Mouse (Mus musculus): ENCODE results near the gene Edem1. TPM values are rescaled to one million over a fixed set of nuclear protein-coding genes. Genes with fewer than 3 reads are reported as not detected.

Edem1 gene
- polyA plus RNA-seq, 1 experiment from 2014 or later: 19.2 TPM

DNA sequence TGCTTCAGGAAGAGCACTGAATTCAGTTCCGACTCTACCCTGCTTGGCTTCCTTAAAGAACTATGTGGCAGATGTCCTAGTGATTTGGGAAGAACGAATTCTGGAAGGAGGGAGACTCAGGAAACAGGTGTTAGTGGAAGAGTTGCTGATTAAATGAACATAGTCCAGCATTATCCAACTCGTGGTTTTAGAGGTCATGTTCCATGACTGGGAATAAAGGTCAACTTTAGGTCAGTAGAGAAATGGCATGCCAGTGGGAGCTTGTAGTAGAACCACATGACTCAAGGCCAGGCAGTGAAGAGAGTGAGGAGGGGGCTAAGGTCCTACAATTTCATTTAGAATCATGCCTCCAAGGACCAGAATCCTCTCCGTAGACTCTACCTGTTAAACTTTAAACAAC lies 57.9 kb downstream of the Edem1 start:
- Histone ChIP-seq H3K9me3 (0 out of 2 replicates have a peak, but pooled peaks cover under 1% of the 10 kb centered on the region), H3K4me1 (no peaks in the 10 kb centered on the region)
- 82% methylated on average over 4 of the region's 4 CpGs for WGBS

DNA sequence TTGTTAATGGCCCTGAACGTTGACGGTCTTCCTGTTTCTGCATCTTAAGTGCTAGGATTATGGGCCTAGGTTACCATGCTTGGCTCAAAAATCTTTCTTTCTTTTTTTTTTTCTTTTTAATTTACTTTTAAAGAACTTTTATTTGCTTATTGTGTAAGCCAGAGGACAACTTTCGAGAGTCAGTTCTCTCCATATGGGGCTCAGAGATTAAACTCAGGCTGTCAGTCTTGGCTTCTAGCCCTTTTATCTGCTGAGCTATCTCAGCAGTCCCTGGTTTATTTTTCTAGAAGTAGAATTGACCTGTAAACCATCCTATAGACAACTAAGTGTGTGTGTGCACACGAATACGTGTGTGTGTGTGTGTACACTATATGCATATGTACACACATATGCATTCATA lies 64.1 kb downstream of the Edem1 start:
- H3K27ac ChIP-seq: no peak overlapping the region
- H3K9ac ChIP-seq: no peak overlapping the region
- no peak for ATAC-seq (ENCODE audit: low FRiP score)
- no peaks in the 10 kb centered on the region for H3K4me1 ChIP-seq
- no peaks in the 10 kb centered on the region for H3K27me3 ChIP-seq
- no peak overlapping the region for H3K4me2 ChIP-seq
- WGBS: 85% methylated on average over 5 of the region's 5 CpGs
- no peaks in the 10 kb centered on the region for H3K36me3 ChIP-seq (replicated peaks)
- H3K4me3 ChIP-seq (replicated peaks): no peak overlapping the region
- H3K9me3 ChIP-seq: no peaks in the 10 kb centered on the region

More for the DNA sequence above, 57.9 kb downstream of the Edem1 start:
- Histone ChIP-seq H3K27ac (no peak overlapping the region), H3K4me2 (no peak overlapping the region), H3K27me3 (no peaks in the 10 kb centered on the region), H3K36me3 (replicated peaks) (no peaks in the 10 kb centered on the region), H3K4me3 (replicated peaks) (no peak overlapping the region), H3K9ac (no peak overlapping the region)
- ATAC-seq (ENCODE audit: low FRiP score): no peak

DNA sequence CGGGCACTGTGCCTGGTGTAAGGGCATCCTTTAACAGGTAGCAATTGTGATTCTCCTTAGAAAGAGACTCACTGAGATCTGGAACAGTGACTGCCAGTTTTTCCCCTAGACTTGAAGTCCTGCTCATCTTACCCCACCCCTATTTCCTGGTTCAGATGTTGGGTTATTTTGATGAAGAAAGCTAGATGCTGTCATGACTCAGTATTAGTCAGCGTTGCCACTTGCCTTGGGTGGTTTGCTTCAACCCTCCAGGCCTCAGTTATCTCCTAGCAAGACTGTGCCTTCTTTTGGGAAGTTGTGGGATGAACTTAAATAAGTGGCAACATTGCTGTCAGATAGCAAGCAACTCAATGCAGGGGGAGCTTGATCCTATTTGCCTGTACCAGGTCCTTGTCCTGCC lies 66.7 kb downstream of the Edem1 start:
- Histone ChIP-seq H3K9me3 (no peaks in the 10 kb centered on the region), H3K27ac (no peak overlapping the region), H3K36me3 (replicated peaks) (no peaks in the 10 kb centered on the region), H3K27me3 (no peaks in the 10 kb centered on the region), H3K4me1 (no peaks in the 10 kb centered on the region), H3K9ac (no peak overlapping the region), H3K4me2 (no peak overlapping the region), H3K4me3 (replicated peaks) (no peak overlapping the region)
- no peak for ATAC-seq (ENCODE audit: low FRiP score)
- 85% methylated on average over 2 of the region's 2 CpGs for WGBS

DNA sequence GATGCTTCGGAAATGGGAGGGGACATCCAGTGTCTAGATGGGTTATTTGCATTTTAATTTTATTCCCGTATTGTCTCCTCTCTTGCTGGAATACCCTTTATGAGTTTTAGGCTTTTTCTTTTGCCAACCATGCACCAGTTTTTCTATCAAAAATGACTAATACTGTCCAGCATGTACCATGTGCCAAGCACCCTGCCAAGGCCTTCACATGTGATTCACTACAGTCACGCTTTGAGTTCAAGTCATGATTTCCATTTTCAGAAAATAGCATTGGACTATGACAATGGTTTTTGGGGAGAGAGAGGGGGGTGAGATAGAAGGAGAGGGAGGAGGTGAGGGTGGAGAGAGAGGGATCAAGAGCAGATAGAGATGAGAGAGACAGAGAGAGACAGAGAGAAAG lies 67.5 kb downstream of the Edem1 start:
- ATAC-seq (ENCODE audit: low FRiP score): no peak
- Histone ChIP-seq H3K4me3 (replicated peaks) (no peak overlapping the region), H3K36me3 (replicated peaks) (no peaks in the 10 kb centered on the region), H3K4me1 (no peaks in the 10 kb centered on the region), H3K9me3 (no peaks in the 10 kb centered on the region), H3K27me3 (no peaks in the 10 kb centered on the region), H3K27ac (no peak overlapping the region), H3K4me2 (no peak overlapping the region), H3K9ac (no peak overlapping the region)
- WGBS: 88% methylated on average over 3 of the region's 3 CpGs

DNA sequence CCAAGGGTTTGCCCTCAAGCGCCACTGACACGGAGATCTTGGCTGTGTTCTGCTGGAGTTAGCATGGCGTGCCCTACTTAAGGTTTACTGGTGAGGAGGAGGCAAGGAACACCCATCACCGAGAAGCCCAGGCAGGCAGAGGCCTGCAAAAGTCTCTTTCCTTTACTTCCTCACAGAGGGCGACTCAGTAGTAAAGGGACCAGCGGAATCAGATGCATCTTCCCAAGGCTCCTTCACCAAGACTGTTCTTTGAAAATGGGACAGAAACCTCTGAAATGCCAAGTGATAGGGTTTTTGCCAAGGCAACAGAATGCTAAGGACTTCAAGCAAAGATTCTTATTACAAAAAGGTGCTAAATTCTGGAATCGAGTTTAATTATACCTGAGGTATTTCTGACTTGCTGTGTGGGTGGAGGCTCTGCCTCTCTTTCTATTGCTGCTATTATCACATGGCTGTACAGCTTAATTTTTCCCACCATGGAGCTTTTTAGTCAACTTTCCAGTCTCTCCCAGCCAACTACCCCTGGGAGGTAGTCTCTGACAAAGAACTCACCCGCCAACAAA lies 68.2 kb downstream of the Edem1 start:
- no peaks in the 10 kb centered on the region for H3K4me1 ChIP-seq
- H3K36me3 ChIP-seq (replicated peaks): no peaks in the 10 kb centered on the region
- no peak overlapping the region for H3K4me3 ChIP-seq (replicated peaks)
- no peak overlapping the region for H3K27ac ChIP-seq
- no peak overlapping the region for H3K4me2 ChIP-seq
- H3K9ac ChIP-seq: no peak overlapping the region
- WGBS: 86% methylated on average over 8 of the region's 8 CpGs
- no peaks in the 10 kb centered on the region for H3K27me3 ChIP-seq
- no peak for ATAC-seq (ENCODE audit: low FRiP score)
- no peaks in the 10 kb centered on the region for H3K9me3 ChIP-seq

DNA sequence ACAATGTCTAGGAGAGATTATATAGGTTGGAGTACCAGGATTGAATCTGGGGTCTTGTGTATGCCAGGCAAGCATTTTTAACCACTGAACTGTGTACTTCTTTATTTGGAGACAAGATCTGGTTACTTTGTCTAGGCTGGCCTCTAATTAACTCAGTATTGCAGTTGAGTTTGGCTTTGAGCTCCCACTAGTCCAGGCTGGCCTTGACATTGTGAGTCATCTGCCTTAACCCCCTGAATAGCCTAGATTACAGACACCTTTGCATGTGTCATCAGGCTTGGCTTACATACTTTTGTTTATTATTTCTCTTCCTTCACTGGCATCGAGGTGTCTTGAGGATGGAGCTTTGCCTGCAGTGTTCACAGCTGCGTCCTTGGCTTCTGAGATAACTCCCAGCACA lies 70.8 kb downstream of the Edem1 start:
- Histone ChIP-seq H3K4me3 (replicated peaks) (no peak overlapping the region), H3K4me1 (no peaks in the 10 kb centered on the region), H3K27me3 (no peaks in the 10 kb centered on the region), H3K36me3 (replicated peaks) (no peaks in the 10 kb centered on the region), H3K27ac (no peak overlapping the region), H3K4me2 (no peak overlapping the region), H3K9ac (no peak overlapping the region), H3K9me3 (no peaks in the 10 kb centered on the region)
- ATAC-seq (ENCODE audit: low FRiP score): no peak
- 83% methylated on average over 2 of the region's 2 CpGs for WGBS

DNA sequence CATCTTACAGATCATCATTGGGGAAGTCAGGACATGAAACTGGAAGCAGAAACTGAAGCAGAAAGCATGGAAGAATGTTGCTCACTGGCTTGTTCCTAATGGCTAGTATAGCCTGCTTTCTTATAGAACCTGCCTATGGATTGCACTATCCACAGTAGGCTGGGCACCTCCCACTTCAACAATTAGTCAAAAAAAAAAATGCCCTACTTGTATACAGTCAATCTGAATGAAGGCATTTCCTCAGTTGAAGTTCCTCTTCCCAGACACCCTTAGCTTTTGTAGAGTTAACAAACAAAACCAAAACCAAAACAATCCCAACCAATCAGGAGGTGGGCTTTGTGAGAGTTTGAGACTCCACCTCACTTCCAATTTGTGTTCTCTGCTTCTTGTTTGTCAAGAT lies 73.7 kb downstream of the Edem1 start:
- Histone ChIP-seq H3K36me3 (replicated peaks) (no peaks in the 10 kb centered on the region), H3K4me3 (replicated peaks) (no peak overlapping the region), H3K27ac (no peak overlapping the region), H3K9me3 (no peaks in the 10 kb centered on the region), H3K27me3 (no peaks in the 10 kb centered on the region), H3K9ac (no peak overlapping the region), H3K4me1 (no peaks in the 10 kb centered on the region), H3K4me2 (no peak overlapping the region)
- no peak for ATAC-seq (ENCODE audit: low FRiP score)

DNA sequence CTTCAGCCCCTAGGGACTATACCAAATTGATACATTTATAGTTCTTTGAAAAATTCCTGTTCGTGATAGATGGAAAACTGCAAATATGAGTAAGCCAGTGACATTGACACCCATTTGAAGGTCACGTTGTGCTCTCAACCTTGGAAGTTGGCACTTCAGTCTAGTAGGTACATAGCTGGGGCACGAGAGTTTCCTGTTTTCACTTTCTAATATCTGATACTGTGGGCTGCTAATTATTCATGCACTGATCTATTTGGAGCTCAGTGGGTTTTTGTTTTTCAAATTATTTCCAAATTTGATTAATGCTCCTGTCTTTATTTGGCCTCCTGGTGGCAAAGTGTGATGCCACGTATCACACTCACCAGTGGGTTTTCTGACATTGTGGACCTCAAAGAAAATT lies 74.8 kb downstream of the Edem1 start:
- Histone ChIP-seq H3K27me3 (no peaks in the 10 kb centered on the region), H3K9me3 (no peaks in the 10 kb centered on the region), H3K4me3 (replicated peaks) (no peak overlapping the region), H3K4me1 (no peaks in the 10 kb centered on the region), H3K4me2 (no peak overlapping the region), H3K9ac (no peak overlapping the region), H3K36me3 (replicated peaks) (no peaks in the 10 kb centered on the region), H3K27ac (no peak overlapping the region)
- 86% methylated on average over 4 of the region's 4 CpGs for WGBS
- ATAC-seq (ENCODE audit: low FRiP score): no peak

DNA sequence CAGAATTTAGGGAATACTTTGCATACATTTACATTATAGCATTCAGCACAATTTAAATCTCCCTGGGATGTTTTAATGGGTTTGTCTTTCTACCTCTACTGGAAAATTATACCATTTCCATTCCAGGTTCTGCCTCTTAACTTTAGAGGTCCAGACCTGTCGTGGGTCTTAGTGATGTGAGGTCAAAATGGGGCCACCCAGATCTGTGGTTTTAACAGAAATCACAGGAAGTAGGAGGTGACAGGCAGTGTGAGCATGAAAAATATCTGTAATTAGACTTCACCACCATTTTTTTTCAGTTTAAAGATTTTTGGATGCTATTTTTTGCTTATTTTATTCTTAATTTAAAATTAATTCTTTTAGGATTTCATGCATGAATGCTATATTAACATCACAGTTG lies 78.1 kb downstream of the Edem1 start:
- H3K9me3 ChIP-seq: no peaks in the 10 kb centered on the region
- H3K4me3 ChIP-seq (replicated peaks): no peak overlapping the region
- no peak for ATAC-seq (ENCODE audit: low FRiP score)
- no peak overlapping the region for H3K27ac ChIP-seq
- H3K27me3 ChIP-seq: no peaks in the 10 kb centered on the region
- H3K4me1 ChIP-seq: no peaks in the 10 kb centered on the region
- H3K4me2 ChIP-seq: no peak overlapping the region
- no peaks in the 10 kb centered on the region for H3K36me3 ChIP-seq (replicated peaks)
- H3K9ac ChIP-seq: no peak overlapping the region
- 65% methylated on average over 1 of the region's 1 CpGs for WGBS

Other genes with a start within 250 kb of the Edem1 start
- gene Bhlhe40, start 168.0 kb upstream of the Edem1 start, polyA plus RNA-seq (2016; fragmentation: Nextera tagmentation; extraction: Ambion mirVana): 7.8 and 9.9 TPM in 2 replicates
- 78.2 and 81.8 TPM in 2 replicates for gene Arl8b, start 45.5 kb upstream of the Edem1 start, polyA plus RNA-seq (2016; fragmentation: Nextera tagmentation; extraction: Ambion mirVana)

All from forebrain, embryonic 12.5 days (tissue).